Mouse (Mus musculus) layer of hippocampus, postnatal 14 days (tissue): ENCODE results near the gene Gm6356. TPM values are rescaled to one million over a fixed set of nuclear protein-coding genes. Genes with fewer than 3 reads are reported as not detected.
"Not testable (repeated sequence)": the region's sequence is repeated elsewhere in the genome, so short reads cannot be mapped to it uniquely, and the experiment has no call there.

ENCODE experiments used
- DNase-seq, 2 experiments: peaks; one replicate each; pipeline ENCODE4 v3.0.0; 2021 to 2022; ENCODE audit warnings: low spot score in 2 of 2, mixed read lengths in 1 of 2
- long read RNA-seq, 2 experiments: library from polyadenylated mRNA; stranded (forward); transcript quantifications; one replicate each; pipeline ENCODE4 v2.0.0; 2021
- total RNA-seq, 2 experiments: library from RNA; stranded (reverse); gene quantifications; 2 replicates each; pipeline ENCODE4 v1.2.3; 2021

Gm6356 gene
- total RNA-seq: under 1 TPM in 1 of 2 experiments, not detected in 1; 0.21 TPM
- long read RNA-seq, experiment 1: 0 reads
- long read RNA-seq, experiment 2: 0 reads

GRCm38 (mm10) chr14:6973718-6974117, at the start of gene Gm6356:
TSS of gene Gm6356 (minus strand) at chr14:6973818.
- not testable (repeated sequence) for DNase-seq

Other genes starting within 250 kb of the Gm6356 start
- 1 to 10 TPM; 3.1 to 4.3 TPM for gene Gm3636, start 231.5 kb downstream of the Gm6356 start, total RNA-seq
- gene Gm8362, start 199.4 kb downstream of the Gm6356 start, total RNA-seq: not detected
- not detected for gene Gm3642, start 133.5 kb downstream of the Gm6356 start, total RNA-seq
- gene Gm3667, start 83.9 kb downstream of the Gm6356 start, total RNA-seq: 1 to 10 TPM; 1.8 to 1.9 TPM
- 1 to 10 TPM in 1 of 2 experiments, under 1 TPM in 1; 0.37 to 1.4 TPM for gene Gm10406, start 53.6 kb upstream of the Gm6356 start, total RNA-seq
- not detected for gene Gm3685, start 71.2 kb upstream of the Gm6356 start, total RNA-seq
- 1 to 10 TPM; 2.3 to 2.8 TPM for gene Gm3696, start 126.8 kb upstream of the Gm6356 start, total RNA-seq
- not detected for gene Gm6676, start 151.6 kb upstream of the Gm6356 start, total RNA-seq
- 1 to 10 TPM; 1.4 to 1.6 TPM for gene Gm3512, start 200.7 kb upstream of the Gm6356 start, total RNA-seq
- not detected for gene Gm16434, start 220.7 kb upstream of the Gm6356 start, total RNA-seq